Mouse (Mus musculus): Measurements from ENCODE around the gene Fam110c.
A peak's percentile ranks its signal among the peaks of the same experiment; 100 is the strongest.

The Fam110c gene

GRCm38 (mm10) chr12:31116005-31116466 is 42.4 kb downstream of the Fam110c start:
- peak; percentile 49 to 59 for DNase-seq

- no peak for DNase-seq
Measured at GRCm38 (mm10) chr12:31120535-31120934, 46.9 kb downstream of the Fam110c start.

GRCm38 (mm10) chr12:31122892-31123622 is 49.4 kb downstream of the Fam110c start:
- DNase-seq, result no peak

- DNase-seq, result no peak
Measured at GRCm38 (mm10) chr12:31126071-31126470, 52.4 kb downstream of the Fam110c start.

DNA sequence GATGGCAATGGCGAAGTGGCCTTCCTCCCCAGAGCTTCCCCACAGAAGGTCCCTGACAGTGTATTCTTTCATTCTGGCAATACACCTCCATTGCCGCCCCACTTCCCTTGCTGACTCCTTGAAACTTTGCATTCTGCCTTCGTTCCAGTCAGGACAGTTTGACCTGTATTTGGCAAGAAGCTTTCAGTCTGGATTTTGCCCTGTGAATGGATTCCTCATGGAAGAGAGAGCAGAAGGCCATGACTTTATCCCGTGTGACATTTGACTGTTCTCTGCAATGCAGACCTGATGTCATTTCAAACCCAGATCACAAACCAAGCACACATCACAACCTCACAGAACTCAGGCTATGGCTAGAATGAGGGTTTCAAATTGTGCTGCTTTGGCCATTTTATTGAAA is 55.9 kb downstream of the Fam110c start:
- DNase-seq, result no peak

Measured in cerebellum, postnatal 36 days (tissue).